In the genomic region with DNA sequence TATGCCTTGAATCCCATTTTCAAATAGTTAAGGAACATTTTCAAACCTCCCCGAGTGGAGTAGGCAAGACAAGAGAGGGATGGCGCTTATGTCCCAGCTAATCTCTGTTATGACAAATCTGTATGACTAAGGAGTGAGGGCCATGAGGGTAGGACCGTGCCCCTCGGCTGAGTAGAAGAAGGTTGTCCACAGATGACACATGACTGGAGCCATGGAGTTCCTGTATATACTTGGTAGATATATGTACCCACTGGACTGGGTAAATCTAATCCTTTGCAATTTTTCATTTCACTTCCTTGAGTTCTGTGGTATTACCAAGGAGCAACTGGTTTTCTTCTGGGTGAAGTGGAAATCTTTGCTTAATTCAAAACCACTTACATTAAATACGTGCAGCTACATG, we compare ENCODE assay signal across 23 mouse cellular contexts. TPM values are rescaled to one million over a fixed set of nuclear protein-coding genes. Genes with fewer than 3 reads are reported as not detected.
A peak's percentile ranks its signal among the peaks of the same experiment; 100 is the strongest.
DNase-seq lines count a peak whose midpoint lies in the region; ATAC-seq and TF ChIP-seq lines count a peak whose summit lies in the region.
"Had no signal": no experiment of that assay in that cellular context is flagged by ENCODE, and none has a peak within 500 bp of the region (broad histone marks: within the 10 kb centered on the region; RNA-seq: fewer than 3 reads in every experiment).

No protein-coding gene starts in this region.

- H3K9ac ChIP-seq in heart, adult 2 months (ENCODE audit: low read depth, low read length) = no peak overlapping the region
- H3K9ac ChIP-seq in stomach, embryonic 14.5 days (replicated peaks; ENCODE audit: low read depth, low read length) = no peak overlapping the region
- no peak overlapping the region for H3K9ac ChIP-seq in stomach, postnatal 0 days (ENCODE audit: low read length)
- no peak overlapping the region for H3K9ac ChIP-seq in stomach, embryonic 15.5 days
- H3K9ac ChIP-seq in stomach, embryonic 16.5 days (ENCODE audit: low read length) = no peak overlapping the region

- no peak overlapping the region for H3K4me3 ChIP-seq in heart, adult 2 months
- H3K4me3 ChIP-seq in stomach, embryonic 14.5 days (ENCODE audit: low read depth, low read length) = no peak overlapping the region
- H3K4me3 ChIP-seq in stomach, postnatal 0 days (ENCODE audit: low read depth, low read length) = no peak overlapping the region
- no peak overlapping the region for H3K4me3 ChIP-seq in stomach, embryonic 15.5 days (replicated peaks)
- H3K4me3 ChIP-seq in stomach, embryonic 16.5 days (replicated peaks; ENCODE audit: low read length) = no peak overlapping the region
- H3K4me3 ChIP-seq in midbrain, embryonic 10.5 days = no peak overlapping the region

- H3K9me3 ChIP-seq in stomach, embryonic 14.5 days (ENCODE audit: control insufficient read depth, low read depth, low read length) = no peaks in the 10 kb centered on the region
- H3K9me3 ChIP-seq in stomach, postnatal 0 days (ENCODE audit: control insufficient read depth, low read length) = no peaks in the 10 kb centered on the region
- H3K9me3 ChIP-seq in stomach, embryonic 15.5 days = no peaks in the 10 kb centered on the region
- H3K9me3 ChIP-seq in stomach, embryonic 16.5 days (replicated peaks; ENCODE audit: control insufficient read depth, low read length) = no peaks in the 10 kb centered on the region
- H3K9me3 ChIP-seq in midbrain, embryonic 10.5 days (replicated peaks) = no peaks in the 10 kb centered on the region

- no peak overlapping the region for H3K4me2 ChIP-seq in stomach, embryonic 14.5 days (replicated peaks; ENCODE audit: low read depth, low read length)
- no peak overlapping the region for H3K4me2 ChIP-seq in stomach, postnatal 0 days (replicated peaks; ENCODE audit: low read depth)
- no peak overlapping the region for H3K4me2 ChIP-seq in stomach, embryonic 15.5 days
- no peak overlapping the region for H3K4me2 ChIP-seq in stomach, embryonic 16.5 days (ENCODE audit: low read depth, low read length)

- no peak for TF ChIP-seq CTCF in heart, adult 2 months (IDR thresholded peaks at IDR 0.05)
- TF ChIP-seq CTCF in stomach, postnatal 0 days (IDR thresholded peaks at IDR 0.05; ENCODE audit: low read depth) = no peak

- TF ChIP-seq POLR2A in heart, adult 2 months (IDR thresholded peaks at IDR 0.05; ENCODE audit: insufficient read depth, low read depth, low read length) = no peak

- 88% methylated on average over 5 of the region's 5 CpGs for WGBS in heart, adult 2 months
- WGBS in stomach, embryonic 14.5 days = 61% methylated on average over 5 of the region's 5 CpGs
- 54% methylated on average over 5 of the region's 5 CpGs for WGBS in stomach, postnatal 0 days
- 62% methylated on average over 5 of the region's 5 CpGs for WGBS in stomach, embryonic 15.5 days
- WGBS in stomach, embryonic 16.5 days = 55% methylated on average over 5 of the region's 5 CpGs
- WGBS in midbrain, embryonic 10.5 days = 90% methylated on average over 5 of the region's 5 CpGs

- peak; percentile 49; the same call in 1 of the 2 replicates for ATAC-seq in stomach, embryonic 14.5 days (ENCODE audit: insufficient number of reproducible peaks, insufficient read depth, low FRiP score, low read depth)
- ATAC-seq in stomach, postnatal 0 days (ENCODE audit: low FRiP score, low TSS enrichment) = no peak
- ATAC-seq in stomach, embryonic 15.5 days (ENCODE audit: insufficient read depth, low FRiP score, low read depth) = peak; percentile 65; the same call in 1 of the 2 replicates
- ATAC-seq in stomach, embryonic 16.5 days (ENCODE audit: insufficient read depth, low FRiP score) = peak; percentile 77; the same call in 1 of the 2 replicates
- ATAC-seq: activated CD4-positive, CD25-positive, alpha-beta regulatory T cell, adult 4 months; CD4-positive, CD25-positive, alpha-beta regulatory T cell, adult 4 months; Patski had no signal

- H3K27ac ChIP-seq in heart, adult 2 months = no peak overlapping the region
- H3K27ac ChIP-seq in stomach, embryonic 14.5 days (ENCODE audit: low read length) = no peak overlapping the region
- H3K27ac ChIP-seq in stomach, postnatal 0 days (replicated peaks) = no peak overlapping the region
- H3K27ac ChIP-seq in stomach, embryonic 15.5 days = no peak overlapping the region
- H3K27ac ChIP-seq in stomach, embryonic 16.5 days (ENCODE audit: low read length) = no peak overlapping the region
- H3K27ac ChIP-seq in midbrain, embryonic 10.5 days (replicated peaks) = no peak overlapping the region

- no peaks in the 10 kb centered on the region for H3K4me1 ChIP-seq in heart, adult 2 months (ENCODE audit: control insufficient read depth, insufficient read depth, low read length)
- H3K4me1 ChIP-seq in stomach, embryonic 14.5 days (ENCODE audit: control insufficient read depth, insufficient read depth, low read length) = no peaks in the 10 kb centered on the region
- H3K4me1 ChIP-seq in stomach, postnatal 0 days (replicated peaks; ENCODE audit: control insufficient read depth, insufficient read depth) = no peaks in the 10 kb centered on the region
- H3K4me1 ChIP-seq in stomach, embryonic 15.5 days = no peaks in the 10 kb centered on the region
- no peaks in the 10 kb centered on the region for H3K4me1 ChIP-seq in stomach, embryonic 16.5 days (ENCODE audit: control insufficient read depth, insufficient read depth, low read length)
- peaks cover under 1% of the 10 kb centered on the region; the same call in 1 of the 2 replicates for H3K4me1 ChIP-seq in midbrain, embryonic 10.5 days

- no peaks in the 10 kb centered on the region for H3K36me3 ChIP-seq in heart, adult 2 months (ENCODE audit: control insufficient read depth, insufficient read depth, low read length)
- H3K36me3 ChIP-seq in stomach, embryonic 14.5 days (ENCODE audit: control insufficient read depth, insufficient read depth, low read length) = no peaks in the 10 kb centered on the region
- H3K36me3 ChIP-seq in stomach, postnatal 0 days (ENCODE audit: control insufficient read depth, insufficient read depth, low read length) = no peaks in the 10 kb centered on the region
- H3K36me3 ChIP-seq in stomach, embryonic 15.5 days = no peaks in the 10 kb centered on the region
- H3K36me3 ChIP-seq in stomach, embryonic 16.5 days (ENCODE audit: control insufficient read depth, insufficient read depth, low read length) = no peaks in the 10 kb centered on the region
- no peaks in the 10 kb centered on the region for H3K36me3 ChIP-seq in midbrain, embryonic 10.5 days
- H3K36me3 ChIP-seq: G1E had no signal

- 0 out of 2 replicates have a peak, but pooled peaks cover 2% of the 10 kb centered on the region for H3K27me3 ChIP-seq in heart, adult 2 months (ENCODE audit: control insufficient read depth, insufficient read depth, low read length)
- no peaks in the 10 kb centered on the region for H3K27me3 ChIP-seq in stomach, embryonic 14.5 days (ENCODE audit: control insufficient read depth, insufficient read depth, low read length)
- no peaks in the 10 kb centered on the region for H3K27me3 ChIP-seq in stomach, postnatal 0 days (ENCODE audit: control insufficient read depth, insufficient read depth, low read length)
- H3K27me3 ChIP-seq in stomach, embryonic 15.5 days (replicated peaks) = no peaks in the 10 kb centered on the region; the same call in 1 of the 2 replicates
- no peaks in the 10 kb centered on the region for H3K27me3 ChIP-seq in stomach, embryonic 16.5 days (ENCODE audit: control insufficient read depth, insufficient read depth, low read length)
- peaks cover 8% of the 10 kb centered on the region for H3K27me3 ChIP-seq in midbrain, embryonic 10.5 days (ENCODE audit: low read depth, poor library complexity, severe bottlenecking)
- H3K27me3 ChIP-seq: CH12.LX, Patski had no signal

- intact Hi-C loops in heart, adult 2 months (cut with DNase I) = no loop called here

- DNase-seq in heart, adult 11 months = peak; percentile 56
- no peak for DNase-seq in heart, adult 2 months
- DNase-seq in stomach, postnatal 0 days (ENCODE audit: low spot score) = no peak
- no peak for DNase-seq in midbrain, embryonic 10.5 days (ENCODE audit: low spot score)
- DNase-seq in layer of hippocampus, postnatal 10 days (ENCODE audit: low spot score in 2 of 2) = no peak
- DNase-seq: adrenal gland, adult 2 months; adrenal gland, adult 8-10 months; adrenal gland, postnatal 10 days; adrenal gland, postnatal 14 days; adrenal gland, postnatal 25 days; adrenal gland, postnatal 36 days; B cell, adult 2 months; cerebellum, adult 11 months; cerebellum, adult 11-12 months had no signal

- H3K79me2 ChIP-seq in heart, adult 2 months (replicated peaks; ENCODE audit: control insufficient read depth, insufficient read depth, low read length) = no peaks in the 10 kb centered on the region

- no peak for TF ChIP-seq EP300 in heart, adult 2 months (IDR thresholded peaks at IDR 0.05; ENCODE audit: insufficient read depth, low read depth, low read length)
- no peak for TF ChIP-seq EP300 in stomach, postnatal 0 days (optimal IDR thresholded peaks at IDR 0.05)

RNA-seq across cellular contexts. Expression of gene Wnt5a, which starts 10.3 kb away (rescaled TPM):
- total RNA-seq in heart, adult 2 months (2021) = 10 to 100 TPM; 13.8 to 15.5 TPM
- 5.0 and 9.7 TPM in 2 replicates for polyA plus RNA-seq in heart, adult 2 months (2012; rRNA removed)
- polyA plus RNA-seq in stomach, embryonic 14.5 days (2014; fragmentation: Nextera tagmentation; extraction: Ambion mirVana) = 38.2 and 41.8 TPM in 2 replicates
- polyA plus RNA-seq in stomach, postnatal 0 days (2015; fragmentation: Nextera tagmentation; extraction: Ambion mirVana) = 12.2 and 12.9 TPM in 2 replicates
- 22.3 and 27.5 TPM in 2 replicates for polyA plus RNA-seq in stomach, embryonic 15.5 days (2015; fragmentation: Nextera tagmentation; extraction: Ambion mirVana)
- polyA plus RNA-seq in stomach, embryonic 16.5 days (2015; fragmentation: Nextera tagmentation; extraction: Ambion mirVana) = 21.0 and 23.5 TPM in 2 replicates
- polyA plus RNA-seq in midbrain, embryonic 10.5 days (2016; fragmentation: Nextera tagmentation; extraction: Ambion mirVana) = 49.5 and 49.7 TPM in 2 replicates
- total RNA-seq in layer of hippocampus, postnatal 10 days (2021) = 10 to 100 TPM; 18.9 to 19.9 TPM
- total RNA-seq: CH12.LX, MEL had no signal
- polyA plus RNA-seq: activated CD4-positive, CD25-positive, alpha-beta regulatory T cell, adult 4 months; CD4-positive, CD25-positive, alpha-beta regulatory T cell, adult 4 months; G1E had no signal
